Mouse (Mus musculus): ENCODE data around the gene Fam13a. TPM values are rescaled to one million over a fixed set of nuclear protein-coding genes. Genes with fewer than 3 reads are reported as not detected.

Fam13a gene
- total RNA-seq, 2 experiments from 2014 or later: 7.6 to 12.6 TPM

GRCm38 (mm10) chr6:59023455-59024163 is 740 bp downstream of the Fam13a start:
- intact Hi-C loops (cut with DNase I): loop anchor here (5.0 kb wide), 1 partner anchor 96 kb away; no protein-coding TSS in a partner anchor
- no peak for TF ChIP-seq CTCF (IDR thresholded peaks at IDR 0.05)
- no peak for DNase-seq
- Histone ChIP-seq H3K4me3 (peak overlapping the region; percentile 82), H3K27ac (peak overlapping the region; percentile 85)

- no peak for TF ChIP-seq CTCF (IDR thresholded peaks at IDR 0.05)
- peak overlapping the region; percentile 85 for H3K27ac ChIP-seq
- H3K4me3 ChIP-seq: peak overlapping the region; percentile 82
- DNase-seq: no peak
- intact Hi-C loops (cut with DNase I): loop anchor here (5.0 kb wide), 1 partner anchor 95 kb away; no protein-coding TSS in a partner anchor
These were observed 1.7 kb downstream of the Fam13a start for GRCm38 (mm10) chr6:59022621-59023020.

GRCm38 (mm10) chr6:59020346-59020745 is 4.0 kb downstream of the Fam13a start:
- peak; percentile 57 for DNase-seq
- H3K27ac ChIP-seq: peak overlapping the region; percentile 53
- no peak overlapping the region for H3K4me3 ChIP-seq
- TF ChIP-seq CTCF (IDR thresholded peaks at IDR 0.05): peak; percentile 76
- intact Hi-C loops (cut with DNase I): loop anchor here (1.0 to 5.0 kb wide), 2 partner anchors 93 to 160 kb away; no protein-coding TSS in a partner anchor

- H3K4me3 ChIP-seq: no peak overlapping the region
- TF ChIP-seq CTCF (IDR thresholded peaks at IDR 0.05): no peak
- intact Hi-C loops (cut with DNase I): loop anchor here (1.0 to 5.0 kb wide), 2 partner anchors 93 to 160 kb away; no protein-coding TSS in a partner anchor
These were observed 4.5 kb downstream of the Fam13a start for GRCm38 (mm10) chr6:59019847-59020246.

GRCm38 (mm10) chr6:59016336-59016832 is 8.0 kb downstream of the Fam13a start:
- Histone ChIP-seq H3K27ac (no peak overlapping the region), H3K4me3 (no peak overlapping the region)
- no peak for TF ChIP-seq CTCF (IDR thresholded peaks at IDR 0.05)
- intact Hi-C loops (cut with DNase I): no loop called here
- no peak for DNase-seq

More at GRCm38 (mm10) chr6:59019847-59020246, 4.5 kb downstream of the Fam13a start:
- no peak for DNase-seq
- peak overlapping the region; percentile 53 for H3K27ac ChIP-seq

GRCm38 (mm10) chr6:59014760-59015159 is 9.6 kb downstream of the Fam13a start:
- no peak for TF ChIP-seq CTCF (IDR thresholded peaks at IDR 0.05)
- Histone ChIP-seq H3K27ac (no peak overlapping the region), H3K4me3 (no peak overlapping the region)
- no peak for DNase-seq
- intact Hi-C loops (cut with DNase I): no loop called here

GRCm38 (mm10) chr6:59014088-59014759 is 10.1 kb downstream of the Fam13a start:
- H3K27ac ChIP-seq: peak overlapping the region; percentile 56
- intact Hi-C loops (cut with DNase I): no loop called here
- no peak for TF ChIP-seq CTCF (IDR thresholded peaks at IDR 0.05)
- no peak overlapping the region for H3K4me3 ChIP-seq
- no peak for DNase-seq

- TF ChIP-seq CTCF (IDR thresholded peaks at IDR 0.05): no peak
- H3K4me3 ChIP-seq: no peak overlapping the region; the same call in 1 of the 2 replicates
- no peak for DNase-seq
- peak overlapping the region; percentile 84 for H3K27ac ChIP-seq
- intact Hi-C loops (cut with DNase I): no loop called here
These were observed 13.6 kb downstream of the Fam13a start for GRCm38 (mm10) chr6:59010792-59011191.

- no peak for DNase-seq
- intact Hi-C loops (cut with DNase I): no loop called here
- TF ChIP-seq CTCF (IDR thresholded peaks at IDR 0.05): no peak
- Histone ChIP-seq H3K4me3 (no peak overlapping the region), H3K27ac (no peak overlapping the region)
These were observed 19.7 kb downstream of the Fam13a start for GRCm38 (mm10) chr6:59004630-59005029.

- no peak for TF ChIP-seq CTCF (IDR thresholded peaks at IDR 0.05)
- Histone ChIP-seq H3K27ac (peak overlapping the region; percentile 43), H3K4me3 (peak overlapping the region; percentile 24; the same call in 1 of the 2 replicates)
- intact Hi-C loops (cut with DNase I): no loop called here
- peak; percentile 34 for DNase-seq
These were observed 25.3 kb downstream of the Fam13a start for GRCm38 (mm10) chr6:58999044-58999453.

- peak overlapping the region; percentile 24; the same call in 1 of the 2 replicates for H3K4me3 ChIP-seq
- TF ChIP-seq CTCF (IDR thresholded peaks at IDR 0.05): no peak
- H3K27ac ChIP-seq: peak overlapping the region; percentile 43
- no peak for DNase-seq
- intact Hi-C loops (cut with DNase I): no loop called here
These were observed 25.8 kb downstream of the Fam13a start for GRCm38 (mm10) chr6:58998528-58998927.

GRCm38 (mm10) chr6:58989149-58989548 is 35.2 kb downstream of the Fam13a start:
- intact Hi-C loops (cut with DNase I): no loop called here
- TF ChIP-seq CTCF (IDR thresholded peaks at IDR 0.05): no peak
- H3K27ac ChIP-seq: no peak overlapping the region
- DNase-seq: no peak
- no peak overlapping the region for H3K4me3 ChIP-seq

- intact Hi-C loops (cut with DNase I): no loop called here
- TF ChIP-seq CTCF (IDR thresholded peaks at IDR 0.05): no peak
- H3K4me3 ChIP-seq: no peak overlapping the region
- no peak for DNase-seq
- H3K27ac ChIP-seq: no peak overlapping the region
These were observed 35.6 kb downstream of the Fam13a start for GRCm38 (mm10) chr6:58988706-58989105.

Data from gastrocnemius, adult 2 months (tissue).